Mouse (Mus musculus): ENCODE results near the gene Traf3ip1. TPM values are rescaled to one million over a fixed set of nuclear protein-coding genes. Genes with fewer than 3 reads are reported as not detected.
A peak's percentile ranks its signal among the peaks of the same experiment; 100 is the strongest.
"Not testable (repeated sequence)": the region's sequence is repeated elsewhere in the genome, so short reads cannot be mapped to it uniquely, and the experiment has no call there.

The Traf3ip1 gene
- polyA plus RNA-seq, 1 experiment from 2014 or later: 4.4 TPM

DNA sequence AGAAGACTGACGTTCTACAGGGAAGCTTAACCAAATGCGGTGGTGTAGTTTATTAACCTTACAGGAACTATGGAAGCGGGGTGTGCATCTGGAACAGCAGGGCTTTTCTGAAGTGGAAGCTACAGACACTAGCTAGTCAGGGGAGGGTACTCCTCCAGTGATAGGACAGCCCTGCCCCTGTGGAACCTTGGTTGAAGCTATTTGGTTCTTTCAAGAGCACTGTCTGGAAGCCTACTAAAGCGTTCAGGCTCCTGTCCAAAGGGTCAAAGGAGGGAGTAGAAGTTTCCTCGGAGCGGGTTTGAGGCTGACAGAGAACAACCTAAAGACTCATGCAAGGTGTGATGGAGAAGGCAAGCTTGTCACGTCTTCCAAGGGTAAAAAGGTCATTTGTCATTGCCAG, 34.4 kb upstream of the Traf3ip1 start:
- Histone ChIP-seq H3K4me3 (ENCODE audit: low read depth, low read length) (peak overlapping the region; percentile 78), H3K9me3 (ENCODE audit: control insufficient read depth, low read length) (no peaks in the 10 kb centered on the region), H3K9ac (ENCODE audit: low read depth, low read length) (peak overlapping the region; percentile 68; the same call in 1 of the 2 replicates), H3K27ac (ENCODE audit: low read depth, low read length) (peak overlapping the region; percentile 58; the same call in 1 of the 2 replicates), H3K4me2 (peak overlapping the region; percentile 98), H3K27me3 (replicated peaks; ENCODE audit: control insufficient read depth, insufficient read depth, low read length) (no peaks in the 10 kb centered on the region), H3K4me1 (replicated peaks; ENCODE audit: control insufficient read depth, insufficient read depth, low read length) (peaks cover 45% of the 10 kb centered on the region), H3K36me3 (ENCODE audit: control insufficient read depth, insufficient read depth, low read length) (no peaks in the 10 kb centered on the region)
- ATAC-seq (replicated peaks; ENCODE audit: low FRiP score): no peak
- no peak for DNase-seq (ENCODE audit: low spot score)
- WGBS: 38% methylated on average over 7 of the region's 7 CpGs

DNA sequence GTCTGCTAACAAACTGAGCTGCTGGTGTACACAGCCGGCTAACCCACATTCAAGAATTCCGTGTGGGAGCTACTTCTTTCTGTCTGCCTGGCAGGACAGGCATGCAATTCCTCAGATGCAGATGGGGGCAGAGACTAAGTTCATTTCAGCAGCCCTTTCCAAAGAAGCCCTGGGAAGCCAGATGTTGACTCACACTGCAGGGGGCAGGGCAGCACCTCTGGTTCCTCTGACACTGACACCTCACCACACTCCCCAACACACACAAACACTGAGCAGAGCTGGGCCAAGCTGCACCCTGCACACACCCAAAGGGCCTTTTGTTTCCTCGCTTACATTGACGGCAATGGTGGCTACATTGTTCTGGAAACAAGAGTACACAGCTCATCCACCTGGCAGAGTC, 33.9 kb upstream of the Traf3ip1 start:
- no peak overlapping the region for H3K27ac ChIP-seq (ENCODE audit: low read depth, low read length)
- H3K9me3 ChIP-seq (ENCODE audit: control insufficient read depth, low read length): no peaks in the 10 kb centered on the region
- H3K4me2 ChIP-seq: peak overlapping the region; percentile 98; the same call in 1 of the 2 replicates
- ATAC-seq (replicated peaks; ENCODE audit: low FRiP score) (no peak), DNase-seq (ENCODE audit: low spot score) (no peak)
- no peak overlapping the region for H3K4me3 ChIP-seq (ENCODE audit: low read depth, low read length)
- 45% methylated on average over 4 of the region's 4 CpGs for WGBS
- H3K27me3 ChIP-seq (replicated peaks; ENCODE audit: control insufficient read depth, insufficient read depth, low read length): no peaks in the 10 kb centered on the region
- no peak overlapping the region for H3K9ac ChIP-seq (ENCODE audit: low read depth, low read length)
- H3K4me1 ChIP-seq (replicated peaks; ENCODE audit: control insufficient read depth, insufficient read depth, low read length): peaks cover 44% of the 10 kb centered on the region
- no peaks in the 10 kb centered on the region for H3K36me3 ChIP-seq (ENCODE audit: control insufficient read depth, insufficient read depth, low read length)

DNA sequence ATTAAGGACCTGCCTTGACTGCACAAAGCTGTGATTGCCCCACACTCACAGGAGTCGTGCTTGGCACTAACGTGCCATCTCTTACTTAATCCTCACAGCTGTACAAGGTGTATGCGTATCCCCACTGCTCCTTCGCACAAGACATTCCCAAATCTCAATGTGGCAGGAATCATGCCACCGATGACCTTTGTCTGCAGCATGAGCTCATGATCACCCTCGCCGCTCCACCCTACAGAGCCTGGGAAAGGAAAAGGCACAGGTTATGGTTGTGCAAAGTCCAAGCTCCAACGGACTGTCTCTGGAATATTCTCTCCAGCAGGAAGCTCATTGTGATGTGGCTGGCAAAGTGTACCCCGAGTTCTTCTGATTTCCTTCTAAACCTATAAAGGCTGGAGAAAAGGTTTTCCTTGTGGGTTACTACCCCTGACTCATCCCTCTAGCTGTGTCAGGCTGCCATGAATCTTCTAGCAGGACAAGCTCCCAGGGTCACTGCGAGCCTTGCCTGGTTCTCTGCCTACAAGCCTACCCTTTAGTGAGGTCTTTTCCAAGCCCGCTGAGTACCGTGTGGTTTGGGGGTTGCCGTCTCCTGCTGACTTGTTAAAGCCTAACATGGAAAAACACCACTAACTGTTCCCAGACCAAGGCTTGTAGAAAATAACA, 31.0 kb upstream of the Traf3ip1 start:
- Histone ChIP-seq H3K9me3 (ENCODE audit: control insufficient read depth, low read length) (no peaks in the 10 kb centered on the region), H3K27ac (ENCODE audit: low read depth, low read length) (no peak overlapping the region), H3K4me2 (no peak overlapping the region), H3K4me1 (replicated peaks; ENCODE audit: control insufficient read depth, insufficient read depth, low read length) (peaks cover 24% of the 10 kb centered on the region), H3K4me3 (ENCODE audit: low read depth, low read length) (no peak overlapping the region), H3K9ac (ENCODE audit: low read depth, low read length) (no peak overlapping the region), H3K36me3 (ENCODE audit: control insufficient read depth, insufficient read depth, low read length) (no peaks in the 10 kb centered on the region), H3K27me3 (replicated peaks; ENCODE audit: control insufficient read depth, insufficient read depth, low read length) (no peaks in the 10 kb centered on the region)
- 84% methylated on average over 13 of the region's 13 CpGs for WGBS
- DNase-seq (ENCODE audit: low spot score) (no peak), ATAC-seq (replicated peaks; ENCODE audit: low FRiP score) (no peak)

DNA sequence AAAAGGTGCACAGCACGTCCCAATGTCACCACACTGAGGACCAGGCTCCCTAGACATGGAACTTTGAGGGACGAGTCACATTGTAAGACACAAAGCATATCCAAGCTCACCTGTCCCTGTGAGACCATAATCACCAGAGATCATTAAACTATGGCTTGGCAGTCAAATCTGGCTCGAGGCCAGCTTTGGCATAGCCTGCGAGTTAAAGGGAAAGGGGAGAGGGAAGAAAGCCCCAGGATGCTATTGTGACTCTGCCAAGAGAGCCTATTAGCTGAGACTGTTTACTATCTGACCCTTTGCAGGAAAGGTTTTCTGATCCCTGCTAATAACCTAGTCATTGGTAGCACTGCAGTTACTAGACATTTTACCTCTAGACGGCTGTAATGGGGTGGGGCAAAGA, 30.0 kb upstream of the Traf3ip1 start:
- DNase-seq (ENCODE audit: low spot score) (no peak), ATAC-seq (replicated peaks; ENCODE audit: low FRiP score) (no peak)
- Histone ChIP-seq H3K9me3 (ENCODE audit: control insufficient read depth, low read length) (no peaks in the 10 kb centered on the region), H3K4me3 (ENCODE audit: low read depth, low read length) (no peak overlapping the region), H3K27me3 (replicated peaks; ENCODE audit: control insufficient read depth, insufficient read depth, low read length) (no peaks in the 10 kb centered on the region), H3K36me3 (ENCODE audit: control insufficient read depth, insufficient read depth, low read length) (no peaks in the 10 kb centered on the region), H3K27ac (ENCODE audit: low read depth, low read length) (no peak overlapping the region), H3K9ac (ENCODE audit: low read depth, low read length) (no peak overlapping the region), H3K4me2 (no peak overlapping the region), H3K4me1 (replicated peaks; ENCODE audit: control insufficient read depth, insufficient read depth, low read length) (peaks cover 20% of the 10 kb centered on the region)
- WGBS: 71% methylated on average over 5 of the region's 5 CpGs

DNA sequence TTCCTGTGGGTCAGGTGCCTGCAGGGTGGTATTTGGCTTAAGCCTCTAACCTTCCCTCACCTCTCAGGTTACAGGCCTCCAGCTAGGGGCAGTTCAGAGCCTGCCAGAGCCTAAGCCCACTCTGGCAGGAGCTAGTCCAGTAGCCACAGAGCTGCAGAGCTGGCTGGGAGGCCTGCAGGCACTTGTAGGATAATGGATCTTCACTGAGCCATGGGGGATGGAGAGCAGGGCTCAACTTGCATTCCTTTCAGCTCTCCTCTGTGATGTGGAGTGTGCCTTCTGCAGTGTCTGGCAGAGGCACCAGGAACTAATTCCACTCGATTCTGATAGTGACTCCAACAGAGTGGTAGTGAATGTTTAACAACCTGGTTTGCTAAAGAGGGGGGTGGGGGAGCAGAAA, 29.2 kb upstream of the Traf3ip1 start:
- H3K9me3 ChIP-seq (ENCODE audit: control insufficient read depth, low read length): no peaks in the 10 kb centered on the region
- no peaks in the 10 kb centered on the region for H3K27me3 ChIP-seq (replicated peaks; ENCODE audit: control insufficient read depth, insufficient read depth, low read length)
- 15% methylated on average over 1 of the region's 1 CpGs for WGBS
- peak overlapping the region; percentile 12; the same call in 1 of the 2 replicates for H3K4me2 ChIP-seq
- no peak overlapping the region for H3K9ac ChIP-seq (ENCODE audit: low read depth, low read length)
- peak; percentile 45; the same call in 1 of the 2 replicates for ATAC-seq (replicated peaks; ENCODE audit: low FRiP score)
- H3K4me1 ChIP-seq (replicated peaks; ENCODE audit: control insufficient read depth, insufficient read depth, low read length): peaks cover 13% of the 10 kb centered on the region; the same call in 1 of the 2 replicates
- H3K27ac ChIP-seq (ENCODE audit: low read depth, low read length): peak overlapping the region; percentile 73
- no peak for DNase-seq (ENCODE audit: low spot score)
- H3K4me3 ChIP-seq (ENCODE audit: low read depth, low read length): no peak overlapping the region
- H3K36me3 ChIP-seq (ENCODE audit: control insufficient read depth, insufficient read depth, low read length): no peaks in the 10 kb centered on the region

DNA sequence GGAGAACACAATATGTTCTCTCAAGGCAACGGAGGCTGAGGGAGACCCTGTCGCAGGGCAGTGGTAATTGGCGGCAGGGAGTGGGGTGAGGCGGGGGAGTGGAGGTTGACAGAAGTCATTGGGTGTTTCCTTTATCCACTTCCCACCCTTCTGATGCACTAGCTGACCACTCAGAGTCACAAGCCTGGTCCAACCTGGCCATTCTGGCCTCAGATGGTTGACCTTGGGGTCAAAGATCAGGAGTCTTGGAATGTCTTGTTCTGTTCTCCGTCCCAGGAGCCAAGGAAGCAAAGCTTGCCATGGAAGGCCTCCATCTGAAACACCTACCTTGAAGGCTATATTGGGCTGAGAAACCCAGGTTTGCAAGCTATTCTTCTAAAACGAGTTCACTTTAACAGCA, 28.3 kb upstream of the Traf3ip1 start:
- WGBS: 87% methylated on average over 6 of the region's 6 CpGs
- Histone ChIP-seq H3K27me3 (replicated peaks; ENCODE audit: control insufficient read depth, insufficient read depth, low read length) (no peaks in the 10 kb centered on the region), H3K4me3 (ENCODE audit: low read depth, low read length) (no peak overlapping the region), H3K36me3 (ENCODE audit: control insufficient read depth, insufficient read depth, low read length) (no peaks in the 10 kb centered on the region), H3K4me2 (no peak overlapping the region), H3K9ac (ENCODE audit: low read depth, low read length) (no peak overlapping the region), H3K9me3 (ENCODE audit: control insufficient read depth, low read length) (no peaks in the 10 kb centered on the region), H3K27ac (ENCODE audit: low read depth, low read length) (no peak overlapping the region), H3K4me1 (replicated peaks; ENCODE audit: control insufficient read depth, insufficient read depth, low read length) (peaks cover 8% of the 10 kb centered on the region; the same call in 1 of the 2 replicates)
- DNase-seq (ENCODE audit: low spot score) (no peak), ATAC-seq (replicated peaks; ENCODE audit: low FRiP score) (no peak)

DNA sequence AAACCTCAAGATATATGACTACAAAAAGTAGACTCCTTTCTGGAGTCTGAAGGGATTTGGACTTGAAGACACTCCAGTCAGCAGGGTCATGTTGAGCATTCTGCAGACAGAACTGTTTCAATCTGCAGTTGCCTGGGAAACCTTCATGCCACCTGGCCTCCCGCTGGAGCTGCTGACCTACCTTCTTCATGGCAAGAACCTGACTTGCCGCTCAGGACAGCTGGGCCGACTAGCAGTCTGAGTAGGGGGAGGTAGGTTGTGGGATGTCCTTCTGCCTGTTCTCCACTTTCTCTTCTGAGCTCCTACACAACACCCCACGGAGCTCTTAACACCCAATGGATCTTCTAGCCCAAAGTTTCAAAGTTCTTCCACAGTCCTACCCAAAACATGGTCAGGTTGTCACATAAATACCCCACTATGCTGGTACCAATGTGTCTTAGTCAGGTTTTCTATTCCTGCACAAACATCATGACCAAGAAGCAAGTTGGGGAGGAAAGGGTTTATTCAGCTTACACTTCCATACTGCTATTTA, 24.5 kb upstream of the Traf3ip1 start:
- no peak overlapping the region for H3K27ac ChIP-seq (ENCODE audit: low read depth, low read length)
- no peak overlapping the region for H3K4me2 ChIP-seq
- H3K27me3 ChIP-seq (replicated peaks; ENCODE audit: control insufficient read depth, insufficient read depth, low read length): no peaks in the 10 kb centered on the region
- 83% methylated on average over 4 of the region's 4 CpGs for WGBS
- H3K36me3 ChIP-seq (ENCODE audit: control insufficient read depth, insufficient read depth, low read length): no peaks in the 10 kb centered on the region
- no peaks in the 10 kb centered on the region for H3K9me3 ChIP-seq (ENCODE audit: control insufficient read depth, low read length)
- no peak overlapping the region for H3K9ac ChIP-seq (ENCODE audit: low read depth, low read length)
- no peak overlapping the region for H3K4me3 ChIP-seq (ENCODE audit: low read depth, low read length)
- no peak for DNase-seq (ENCODE audit: low spot score)
- ATAC-seq (replicated peaks; ENCODE audit: low FRiP score): no peak
- peaks cover 3% of the 10 kb centered on the region; the same call in 1 of the 2 replicates for H3K4me1 ChIP-seq (replicated peaks; ENCODE audit: control insufficient read depth, insufficient read depth, low read length)

DNA sequence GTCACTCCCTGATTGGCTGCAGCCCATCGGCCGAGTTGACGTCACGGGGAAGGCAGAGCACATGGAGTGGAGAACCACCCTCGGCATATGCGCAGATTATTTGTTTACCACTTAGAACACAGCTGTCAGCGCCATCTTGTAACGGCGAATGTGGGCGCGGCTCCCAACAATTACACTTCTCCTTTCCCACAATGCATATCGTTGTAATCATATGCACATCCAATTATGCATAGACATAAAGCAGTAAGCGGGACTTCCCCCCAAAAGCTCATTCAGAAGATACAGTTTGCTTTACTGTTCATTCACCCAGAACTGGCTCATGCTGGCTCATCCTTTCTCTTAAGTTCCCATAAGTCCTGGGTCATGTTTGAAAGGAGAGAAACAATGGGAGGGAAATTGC, 16.3 kb upstream of the Traf3ip1 start:
- WGBS: 91% methylated on average over 9 of the region's 13 CpGs

DNA sequence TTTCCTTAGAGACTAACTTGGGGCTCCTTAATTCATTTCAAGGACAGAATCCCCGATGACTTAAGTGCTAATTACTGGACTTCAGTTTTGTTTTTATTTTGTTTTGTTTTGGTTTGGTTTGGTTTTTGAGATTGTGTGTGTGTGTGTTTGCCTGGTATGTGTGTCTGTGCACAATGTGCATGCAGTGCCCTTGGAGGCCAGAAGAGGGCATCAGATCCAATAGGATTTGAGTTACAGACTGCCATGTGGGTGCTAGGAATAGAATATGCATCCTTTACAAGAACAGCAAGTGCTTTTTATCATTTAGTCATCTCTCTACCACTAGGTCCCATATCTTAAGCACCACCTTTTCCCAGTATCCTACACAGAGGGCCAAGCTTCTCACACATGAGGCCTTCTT, 15.5 kb upstream of the Traf3ip1 start:
- H3K4me2 ChIP-seq: no peak overlapping the region
- no peak for ATAC-seq (replicated peaks; ENCODE audit: low FRiP score)

More for the DNA sequence above, 16.3 kb upstream of the Traf3ip1 start:
- H3K9ac ChIP-seq (ENCODE audit: low read depth, low read length); H3K27ac ChIP-seq (ENCODE audit: low read depth, low read length); H3K4me1 ChIP-seq (replicated peaks; ENCODE audit: control insufficient read depth, insufficient read depth, low read length); ATAC-seq (replicated peaks; ENCODE audit: low FRiP score); H3K27me3 ChIP-seq (replicated peaks; ENCODE audit: control insufficient read depth, insufficient read depth, low read length); H3K36me3 ChIP-seq (ENCODE audit: control insufficient read depth, insufficient read depth, low read length); H3K4me2 ChIP-seq; DNase-seq (ENCODE audit: low spot score); H3K4me3 ChIP-seq (ENCODE audit: low read depth, low read length); H3K9me3 ChIP-seq (ENCODE audit: control insufficient read depth, low read length): not testable (repeated sequence)

More for the DNA sequence above, 15.5 kb upstream of the Traf3ip1 start:
- no peak for DNase-seq (ENCODE audit: low spot score)
- no peak overlapping the region for H3K27ac ChIP-seq (ENCODE audit: low read depth, low read length)
- 0 out of 2 replicates have a peak, but pooled peaks cover 3% of the 10 kb centered on the region for H3K9me3 ChIP-seq (ENCODE audit: control insufficient read depth, low read length)
- no peaks in the 10 kb centered on the region for H3K27me3 ChIP-seq (replicated peaks; ENCODE audit: control insufficient read depth, insufficient read depth, low read length)
- H3K36me3 ChIP-seq (ENCODE audit: control insufficient read depth, insufficient read depth, low read length): no peaks in the 10 kb centered on the region
- 84% methylated on average over 1 of the region's 1 CpGs for WGBS
- H3K4me1 ChIP-seq (replicated peaks; ENCODE audit: control insufficient read depth, insufficient read depth, low read length): no peaks in the 10 kb centered on the region; the same call in 1 of the 2 replicates
- H3K4me3 ChIP-seq (ENCODE audit: low read depth, low read length): no peak overlapping the region
- H3K9ac ChIP-seq (ENCODE audit: low read depth, low read length): no peak overlapping the region

All from liver, embryonic 11.5 days (tissue).